Mouse (Mus musculus): ENCODE data around the gene Gmeb2. TPM values are rescaled to one million over a fixed set of nuclear protein-coding genes. Genes with fewer than 3 reads are reported as not detected.

Gene Gmeb2
- polyA plus RNA-seq, 1 experiment, result 16.7 TPM

- H3K27ac ChIP-seq (ENCODE audit: insufficient read depth, low read length), result no peak overlapping the region
- no peaks in the 10 kb centered on the region for H3K9me3 ChIP-seq (replicated peaks; ENCODE audit: control insufficient read depth, insufficient read depth, low read length, poor library complexity, severe bottlenecking)
- no peaks in the 10 kb centered on the region for H3K4me1 ChIP-seq (ENCODE audit: control insufficient read depth, insufficient read depth, low read length)
- no peak overlapping the region for H3K4me3 ChIP-seq (ENCODE audit: low read depth, low read length)
- H3K36me3 ChIP-seq (ENCODE audit: control insufficient read depth, insufficient read depth, low read length, poor library complexity, severe bottlenecking), result peaks cover 6% of the 10 kb centered on the region
- H3K9ac ChIP-seq (ENCODE audit: low read depth, poor library complexity, severe bottlenecking), result no peak overlapping the region
- TF ChIP-seq POLR2A (IDR thresholded peaks at IDR 0.05; ENCODE audit: insufficient read depth, low read length) (no peak), CTCF (IDR thresholded peaks at IDR 0.05; ENCODE audit: low read depth, low read length) (no peak), EP300 (IDR thresholded peaks at IDR 0.05; ENCODE audit: insufficient read depth, low read depth, low read length) (no peak)
- no peaks in the 10 kb centered on the region for H3K27me3 ChIP-seq (ENCODE audit: control insufficient read depth, insufficient read depth, low read length, poor library complexity, severe bottlenecking)
Observed at GRCm38 (mm10) chr2:181272092-181272491, 15.7 kb downstream of the Gmeb2 start.

GRCm38 (mm10) chr2:181266839-181267238, 21.0 kb downstream of the Gmeb2 start:
- TF ChIP-seq EP300 (IDR thresholded peaks at IDR 0.05; ENCODE audit: insufficient read depth, low read depth, low read length) (no peak), POLR2A (IDR thresholded peaks at IDR 0.05; ENCODE audit: insufficient read depth, low read length) (no peak), CTCF (IDR thresholded peaks at IDR 0.05; ENCODE audit: low read depth, low read length) (no peak)
- Histone ChIP-seq H3K27me3 (ENCODE audit: control insufficient read depth, insufficient read depth, low read length, poor library complexity, severe bottlenecking) (no peaks in the 10 kb centered on the region), H3K4me1 (ENCODE audit: control insufficient read depth, insufficient read depth, low read length) (no peaks in the 10 kb centered on the region), H3K27ac (ENCODE audit: insufficient read depth, low read length) (no peak overlapping the region), H3K9me3 (replicated peaks; ENCODE audit: control insufficient read depth, insufficient read depth, low read length, poor library complexity, severe bottlenecking) (no peaks in the 10 kb centered on the region), H3K36me3 (ENCODE audit: control insufficient read depth, insufficient read depth, low read length, poor library complexity, severe bottlenecking) (peaks cover 13% of the 10 kb centered on the region), H3K9ac (ENCODE audit: low read depth, poor library complexity, severe bottlenecking) (no peak overlapping the region), H3K4me3 (ENCODE audit: low read depth, low read length) (no peak overlapping the region)

DNA sequence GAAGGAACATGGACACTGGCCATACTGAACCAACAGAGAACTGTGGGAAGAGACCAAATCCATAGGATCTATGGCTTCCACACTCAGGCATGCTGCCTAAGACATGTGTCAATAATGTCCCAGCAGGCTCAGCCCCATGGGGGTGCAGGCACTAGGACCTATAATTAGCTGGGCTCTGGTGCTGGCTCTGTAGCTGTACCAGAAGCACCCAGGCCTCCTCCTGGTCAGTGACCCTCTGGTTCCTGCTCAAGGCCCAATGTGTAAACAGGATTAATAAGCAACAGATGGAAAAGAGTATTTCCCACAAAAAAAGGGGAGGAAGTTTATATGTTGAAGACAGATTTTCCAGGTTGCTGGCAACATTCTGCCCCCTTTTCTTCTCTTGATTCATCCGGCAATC, 34.6 kb downstream of the Gmeb2 start:
- TF ChIP-seq POLR2A (IDR thresholded peaks at IDR 0.05; ENCODE audit: insufficient read depth, low read length) (no peak), CTCF (IDR thresholded peaks at IDR 0.05; ENCODE audit: low read depth, low read length) (no peak), EP300 (IDR thresholded peaks at IDR 0.05; ENCODE audit: insufficient read depth, low read depth, low read length) (no peak)
- Histone ChIP-seq H3K36me3 (ENCODE audit: control insufficient read depth, insufficient read depth, low read length, poor library complexity, severe bottlenecking) (peaks cover 24% of the 10 kb centered on the region), H3K27me3 (ENCODE audit: control insufficient read depth, insufficient read depth, low read length, poor library complexity, severe bottlenecking) (no peaks in the 10 kb centered on the region), H3K9me3 (replicated peaks; ENCODE audit: control insufficient read depth, insufficient read depth, low read length, poor library complexity, severe bottlenecking) (no peaks in the 10 kb centered on the region), H3K4me1 (ENCODE audit: control insufficient read depth, insufficient read depth, low read length) (no peaks in the 10 kb centered on the region), H3K27ac (ENCODE audit: insufficient read depth, low read length) (no peak overlapping the region), H3K9ac (ENCODE audit: low read depth, poor library complexity, severe bottlenecking) (no peak overlapping the region), H3K4me3 (ENCODE audit: low read depth, low read length) (no peak overlapping the region)

DNA sequence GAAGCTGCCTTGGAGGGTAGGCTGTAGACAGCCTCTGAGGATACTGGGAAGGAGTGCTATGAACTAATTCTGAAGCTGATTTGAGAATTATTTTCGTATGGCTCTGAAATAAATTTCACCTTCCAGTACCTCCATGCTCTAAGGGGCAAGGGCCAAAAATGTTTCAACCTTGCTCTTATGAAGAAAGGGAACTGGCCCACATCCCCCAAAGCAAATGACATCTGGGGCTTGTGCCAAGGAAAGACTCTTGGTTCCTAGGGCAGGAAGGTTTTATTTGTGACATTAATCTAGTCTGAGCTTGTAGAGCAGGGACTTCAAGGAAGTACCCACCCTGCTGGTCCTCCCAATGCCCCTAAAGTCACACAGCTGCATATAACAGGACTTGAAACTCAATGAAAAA, 36.0 kb downstream of the Gmeb2 start:
- H3K4me1 ChIP-seq (ENCODE audit: control insufficient read depth, insufficient read depth, low read length), result no peaks in the 10 kb centered on the region
- no peak for TF ChIP-seq POLR2A (IDR thresholded peaks at IDR 0.05; ENCODE audit: insufficient read depth, low read length)
- no peak for TF ChIP-seq EP300 (IDR thresholded peaks at IDR 0.05; ENCODE audit: insufficient read depth, low read depth, low read length)
- TF ChIP-seq CTCF (IDR thresholded peaks at IDR 0.05; ENCODE audit: low read depth, low read length), result no peak
- no peak overlapping the region for H3K27ac ChIP-seq (ENCODE audit: insufficient read depth, low read length)
- no peak overlapping the region for H3K4me3 ChIP-seq (ENCODE audit: low read depth, low read length)
- no peaks in the 10 kb centered on the region for H3K9me3 ChIP-seq (replicated peaks; ENCODE audit: control insufficient read depth, insufficient read depth, low read length, poor library complexity, severe bottlenecking)
- H3K36me3 ChIP-seq (ENCODE audit: control insufficient read depth, insufficient read depth, low read length, poor library complexity, severe bottlenecking), result peaks cover 18% of the 10 kb centered on the region
- H3K9ac ChIP-seq (ENCODE audit: low read depth, poor library complexity, severe bottlenecking), result no peak overlapping the region
- no peaks in the 10 kb centered on the region for H3K27me3 ChIP-seq (ENCODE audit: control insufficient read depth, insufficient read depth, low read length, poor library complexity, severe bottlenecking)

GRCm38 (mm10) chr2:181249217-181249616, 38.6 kb downstream of the Gmeb2 start:
- H3K9me3 ChIP-seq (replicated peaks; ENCODE audit: control insufficient read depth, insufficient read depth, low read length, poor library complexity, severe bottlenecking), result no peaks in the 10 kb centered on the region

DNA sequence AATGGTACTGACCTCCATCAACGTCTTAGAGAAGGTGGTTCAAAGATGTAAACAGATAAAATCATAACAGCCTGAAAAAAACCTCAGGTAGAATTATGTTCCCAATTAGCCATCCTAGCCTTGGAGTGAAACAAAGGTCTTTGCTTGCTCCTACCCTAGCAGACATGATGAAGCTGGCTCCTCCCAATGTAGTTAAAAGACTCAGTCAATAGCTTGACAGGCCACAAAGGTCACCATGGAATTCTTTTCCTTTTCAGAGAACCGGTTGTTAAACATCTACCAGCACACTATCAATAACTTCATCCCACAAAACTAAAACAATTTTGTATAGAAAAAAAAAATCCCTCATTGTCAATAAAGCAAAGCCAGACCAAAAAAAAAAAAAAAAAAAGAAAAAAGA, 42.8 kb downstream of the Gmeb2 start:
- no peak overlapping the region for H3K27ac ChIP-seq (ENCODE audit: insufficient read depth, low read length)
- no peaks in the 10 kb centered on the region for H3K27me3 ChIP-seq (ENCODE audit: control insufficient read depth, insufficient read depth, low read length, poor library complexity, severe bottlenecking)
- TF ChIP-seq EP300 (IDR thresholded peaks at IDR 0.05; ENCODE audit: insufficient read depth, low read depth, low read length) (no peak), POLR2A (IDR thresholded peaks at IDR 0.05; ENCODE audit: insufficient read depth, low read length) (no peak), CTCF (IDR thresholded peaks at IDR 0.05; ENCODE audit: low read depth, low read length) (no peak)
- no peak overlapping the region for H3K9ac ChIP-seq (ENCODE audit: low read depth, poor library complexity, severe bottlenecking)
- no peaks in the 10 kb centered on the region for H3K4me1 ChIP-seq (ENCODE audit: control insufficient read depth, insufficient read depth, low read length)
- H3K4me3 ChIP-seq (ENCODE audit: low read depth, low read length), result no peak overlapping the region
- no peaks in the 10 kb centered on the region for H3K36me3 ChIP-seq (ENCODE audit: control insufficient read depth, insufficient read depth, low read length, poor library complexity, severe bottlenecking)
- H3K9me3 ChIP-seq (replicated peaks; ENCODE audit: control insufficient read depth, insufficient read depth, low read length, poor library complexity, severe bottlenecking), result no peaks in the 10 kb centered on the region

More at GRCm38 (mm10) chr2:181249217-181249616, 38.6 kb downstream of the Gmeb2 start:
- no peaks in the 10 kb centered on the region for H3K27me3 ChIP-seq (ENCODE audit: control insufficient read depth, insufficient read depth, low read length, poor library complexity, severe bottlenecking)
- no peak for TF ChIP-seq POLR2A (IDR thresholded peaks at IDR 0.05; ENCODE audit: insufficient read depth, low read length)
- TF ChIP-seq CTCF (IDR thresholded peaks at IDR 0.05; ENCODE audit: low read depth, low read length), result no peak
- no peak for TF ChIP-seq EP300 (IDR thresholded peaks at IDR 0.05; ENCODE audit: insufficient read depth, low read depth, low read length)
- no peaks in the 10 kb centered on the region for H3K4me1 ChIP-seq (ENCODE audit: control insufficient read depth, insufficient read depth, low read length)
- peaks cover 11% of the 10 kb centered on the region; the same call in 1 of the 2 replicates for H3K36me3 ChIP-seq (ENCODE audit: control insufficient read depth, insufficient read depth, low read length, poor library complexity, severe bottlenecking)
- no peak overlapping the region for H3K27ac ChIP-seq (ENCODE audit: insufficient read depth, low read length)
- no peak overlapping the region for H3K9ac ChIP-seq (ENCODE audit: low read depth, poor library complexity, severe bottlenecking)
- H3K4me3 ChIP-seq (ENCODE audit: low read depth, low read length), result no peak overlapping the region
